Mouse (Mus musculus) C2C12 (cell line): Measurements from ENCODE around the gene Itga1.

ENCODE experiments used
- CEBPB ChIP-seq: IDR thresholded peaks from one replicate; pipeline ENCODE4 v1.6.1; 2011; ENCODE audit warnings: low read depth, mild to moderate bottlenecking, control low read depth, moderate library complexity
- CTCF ChIP-seq: IDR thresholded peaks from one replicate; pipeline ENCODE4 v1.5.1; 2011; ENCODE audit not compliant: control insufficient read depth, insufficient read depth, insufficient read length
- FOSL1 ChIP-seq: IDR thresholded peaks from one replicate; pipeline ENCODE4 v1.8.0; 2011; ENCODE audit warnings: mild to moderate bottlenecking, low read length; ENCODE audit not compliant: poor library complexity, insufficient read depth, severe bottlenecking
- MAX ChIP-seq: IDR thresholded peaks from one replicate; pipeline ENCODE4 v1.6.1; 2011; ENCODE audit warnings: mild to moderate bottlenecking, control low read depth
- MYOD1 ChIP-seq: IDR thresholded peaks from one replicate; pipeline ENCODE4 v1.6.1; 2011; ENCODE audit warnings: low read depth; ENCODE audit not compliant: control insufficient read depth, insufficient read length
- MYOG ChIP-seq: IDR thresholded peaks from one replicate; pipeline ENCODE4 v1.6.1; 2011; ENCODE audit not compliant: control insufficient read depth, insufficient read length; ENCODE audit errors: extremely low read depth
- USF1 ChIP-seq: IDR thresholded peaks from one replicate; pipeline ENCODE4 v1.6.1; 2011; ENCODE audit warnings: low read depth, mild to moderate bottlenecking, control low read depth, moderate library complexity

DNA sequence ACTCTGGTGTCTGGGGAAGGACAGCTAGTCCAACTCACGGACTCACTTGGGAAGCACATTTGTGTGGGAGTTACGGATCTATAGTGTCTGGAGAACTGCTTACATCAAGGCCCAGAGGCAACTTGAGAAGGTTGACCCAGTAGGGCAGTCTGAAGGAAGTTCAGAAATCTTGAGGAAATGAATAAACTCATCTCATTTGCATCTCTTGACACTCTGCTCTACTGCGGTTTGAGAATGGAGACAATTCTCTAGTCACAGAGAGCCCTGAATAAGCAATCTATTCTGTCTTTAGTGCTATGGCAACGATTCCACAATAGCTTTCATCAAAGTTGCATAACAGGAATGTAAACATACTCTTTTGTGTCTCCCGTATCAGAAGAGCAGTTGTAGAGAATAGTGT lies 4.8 kb downstream of the Itga1 start:
- TF ChIP-seq CTCF (no peak), MYOG (no peak), USF1 (no peak), MYOD1 (no peak), CEBPB (no peak), FOSL1 (no peak), MAX (no peak)
